Mouse (Mus musculus) macrophage (primary cell): ENCODE results near the gene Cybc1. TPM values are rescaled to one million over a fixed set of nuclear protein-coding genes. Genes with fewer than 3 reads are reported as not detected.

Source experiments
- H3K27ac ChIP-seq: fragments of 350-480 bp; formaldehyde crosslinking; 2 replicates; pipeline ENCODE4 v1.9.0; 2021
- H3K36me3 ChIP-seq: fragments of 350-480 bp; formaldehyde crosslinking; 2 replicates; pipeline ENCODE4 v1.9.0; 2021; ENCODE audit errors: inconsistent target
- H3K4me3 ChIP-seq: fragments of 350-480 bp; formaldehyde crosslinking; 2 replicates; pipeline ENCODE4 v1.9.0; 2021; ENCODE audit errors: inconsistent target
- H3K79me2 ChIP-seq: fragments of 350-480 bp; formaldehyde crosslinking; 2 replicates; pipeline ENCODE4 v1.9.0; 2021; ENCODE audit errors: inconsistent target
- WGBS: methylation state at CpG from one replicate; pipeline ENCODE4 v1.1.7; 2026; ENCODE audit warnings: inconsistent platforms; ENCODE audit not compliant: missing documents; 5-methylcytosine and 5-hydroxymethylcytosine counted together
- polyA plus RNA-seq: library from polyadenylated mRNA; stranded (reverse); fragments of 250-400 nt; gene quantifications from 3 replicates; pipeline ENCODE4 v1.2.4, GENCODE M21; 2018; ENCODE audit warnings: inconsistent platforms

The Cybc1 gene
- polyA plus RNA-seq, 1 experiment from 2014 or later, result 46.9 TPM

GRCm38 (mm10) chr11:121231628-121232291 is 2.6 kb upstream of the Cybc1 start:
- Histone ChIP-seq H3K79me2 (peaks cover 18% of the 10 kb centered on the region), H3K36me3 (peaks cover 6% of the 10 kb centered on the region), H3K27ac (no peak overlapping the region), H3K4me3 (no peak overlapping the region)
- 85% methylated on average over 4 of the region's 4 CpGs for WGBS

- 96% methylated on average over 4 of the region's 4 CpGs for WGBS
- peaks cover 12% of the 10 kb centered on the region for H3K36me3 ChIP-seq
- no peak overlapping the region for H3K4me3 ChIP-seq
- H3K27ac ChIP-seq, result no peak overlapping the region
- peaks cover 22% of the 10 kb centered on the region for H3K79me2 ChIP-seq
These were observed 2.1 kb upstream of the Cybc1 start for GRCm38 (mm10) chr11:121231191-121231590.

DNA sequence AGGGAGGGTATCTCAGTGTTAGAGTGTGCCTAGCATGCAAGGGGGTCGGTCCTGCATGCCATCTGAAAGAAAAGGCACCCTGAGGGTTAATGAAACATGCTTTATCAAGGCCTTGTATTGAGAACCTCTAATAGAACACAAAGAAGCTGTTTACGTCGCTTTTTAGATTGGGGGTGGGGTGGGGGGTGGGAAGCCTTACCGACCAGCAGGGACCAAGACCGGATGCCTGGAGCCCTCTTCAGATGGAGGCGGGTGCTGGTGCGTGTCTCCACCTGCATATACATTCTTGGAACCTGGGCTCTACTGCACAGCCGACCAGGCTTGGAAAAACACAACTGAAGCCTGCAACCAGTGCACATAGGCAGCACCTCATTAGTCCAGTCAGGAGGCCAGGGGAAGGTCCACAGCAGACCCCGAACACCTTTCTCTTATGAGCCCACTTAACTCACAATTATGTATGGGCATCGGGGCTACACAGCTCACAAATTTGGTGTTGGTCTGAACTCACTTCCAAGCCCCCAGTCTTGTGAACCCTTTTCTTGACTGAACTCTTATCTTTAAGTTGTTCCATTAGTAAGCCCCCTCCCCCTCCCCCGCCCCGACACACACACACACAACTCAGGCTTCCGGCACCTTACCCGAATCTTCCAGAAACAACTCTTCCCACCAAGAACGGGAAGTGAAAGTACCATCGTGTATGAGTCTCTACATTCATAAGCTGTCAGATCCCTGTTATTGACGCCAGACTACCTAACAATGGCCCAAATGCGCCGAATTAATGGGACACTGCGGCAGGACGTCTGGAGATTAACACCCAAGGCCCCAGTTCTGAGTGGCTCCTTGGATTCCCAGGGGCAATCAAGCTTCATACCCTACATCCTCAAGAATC is 749 bp downstream of the Cybc1 start:
- WGBS, result 3% methylated on average over 20 of the region's 21 CpGs
- Histone ChIP-seq H3K36me3 (peaks cover 39% of the 10 kb centered on the region), H3K79me2 (peaks cover 22% of the 10 kb centered on the region)

GRCm38 (mm10) chr11:121221321-121222010 is 7.7 kb downstream of the Cybc1 start:
- WGBS, result 86% methylated on average over 6 of the region's 6 CpGs
- H3K4me3 ChIP-seq, result no peak overlapping the region
- H3K36me3 ChIP-seq, result peaks cover 46% of the 10 kb centered on the region
- H3K27ac ChIP-seq, result no peak overlapping the region
- peaks cover 1% of the 10 kb centered on the region for H3K79me2 ChIP-seq

More for the DNA sequence above, 749 bp downstream of the Cybc1 start:
- Histone ChIP-seq H3K4me3 (peak overlapping the region; percentile 73), H3K27ac (peak overlapping the region; percentile 93)

GRCm38 (mm10) chr11:121220771-121221170 is 8.4 kb downstream of the Cybc1 start:
- 100% methylated on average over 5 of the region's 5 CpGs for WGBS
- H3K4me3 ChIP-seq, result no peak overlapping the region
- no peak overlapping the region for H3K27ac ChIP-seq
- no peaks in the 10 kb centered on the region for H3K79me2 ChIP-seq
- H3K36me3 ChIP-seq, result peaks cover 39% of the 10 kb centered on the region

GRCm38 (mm10) chr11:121219776-121220175 is 9.3 kb downstream of the Cybc1 start:
- H3K4me3 ChIP-seq, result no peak overlapping the region
- WGBS, result 95% methylated on average over 11 of the region's 11 CpGs
- H3K79me2 ChIP-seq, result no peaks in the 10 kb centered on the region
- no peak overlapping the region for H3K27ac ChIP-seq
- peaks cover 29% of the 10 kb centered on the region for H3K36me3 ChIP-seq

DNA sequence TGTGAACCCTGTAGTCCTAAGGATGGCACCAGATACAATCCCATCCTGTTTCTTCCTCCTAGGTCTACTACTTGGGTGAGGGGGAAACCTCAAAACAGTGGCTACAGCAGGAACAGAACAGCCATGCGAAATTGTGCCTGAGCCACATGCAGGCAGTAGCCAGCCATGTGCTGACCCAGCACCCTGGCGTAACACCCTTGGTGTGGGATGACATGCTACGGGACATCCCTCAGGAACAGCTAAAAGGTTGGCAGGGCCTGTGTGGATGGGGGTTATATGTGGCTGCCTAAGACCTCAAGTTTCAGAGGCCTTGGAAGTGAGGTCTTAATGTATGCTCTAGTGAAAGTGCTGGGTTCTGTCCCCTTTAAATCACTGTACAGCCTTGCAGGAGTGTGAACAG is 12.3 kb downstream of the Cybc1 start:
- WGBS, result 97% methylated on average over 3 of the region's 3 CpGs
- Histone ChIP-seq H3K36me3 (peaks cover 2% of the 10 kb centered on the region; the same call in 1 of the 2 replicates), H3K27ac (no peak overlapping the region), H3K79me2 (no peaks in the 10 kb centered on the region), H3K4me3 (no peak overlapping the region)

- Histone ChIP-seq H3K36me3 (no peaks in the 10 kb centered on the region; the same call in 1 of the 2 replicates), H3K27ac (no peak within 1 kb of the TSS)
These were observed 24.7 kb downstream of the Cybc1 start, which contains the start of the genes Hexdc and Ogfod3 for GRCm38 (mm10) chr11:121204161-121205006. TSS of gene Hexdc (plus strand) at chr11:121204433. TSS of gene Ogfod3 (minus strand) at chr11:121204711.

GRCm38 (mm10) chr11:121203859-121204160 is 25.3 kb downstream of the Cybc1 start:
- H3K79me2 ChIP-seq, result no peaks in the 10 kb centered on the region
- peak overlapping the region; percentile 49 for H3K4me3 ChIP-seq
- H3K27ac ChIP-seq, result no peak overlapping the region
- no peaks in the 10 kb centered on the region; the same call in 1 of the 2 replicates for H3K36me3 ChIP-seq
- 0% methylated on average over 5 of the region's 5 CpGs for WGBS

More at GRCm38 (mm10) chr11:121204161-121205006, 24.7 kb downstream of the Cybc1 start, which contains the start of the genes Hexdc and Ogfod3:
- peak within 1 kb of the TSS; percentile 49 for H3K4me3 ChIP-seq
- 0% methylated on average over 68 of the region's 70 CpGs for WGBS
- no peaks in the 10 kb centered on the region for H3K79me2 ChIP-seq

- H3K27ac ChIP-seq, result no peak overlapping the region
- WGBS, result 85% methylated on average over 10 of the region's 11 CpGs
- no peak overlapping the region for H3K4me3 ChIP-seq
- H3K79me2 ChIP-seq, result no peaks in the 10 kb centered on the region
- H3K36me3 ChIP-seq, result no peaks in the 10 kb centered on the region
These were observed 27.5 kb downstream of the Cybc1 start for GRCm38 (mm10) chr11:121201436-121202198.

DNA sequence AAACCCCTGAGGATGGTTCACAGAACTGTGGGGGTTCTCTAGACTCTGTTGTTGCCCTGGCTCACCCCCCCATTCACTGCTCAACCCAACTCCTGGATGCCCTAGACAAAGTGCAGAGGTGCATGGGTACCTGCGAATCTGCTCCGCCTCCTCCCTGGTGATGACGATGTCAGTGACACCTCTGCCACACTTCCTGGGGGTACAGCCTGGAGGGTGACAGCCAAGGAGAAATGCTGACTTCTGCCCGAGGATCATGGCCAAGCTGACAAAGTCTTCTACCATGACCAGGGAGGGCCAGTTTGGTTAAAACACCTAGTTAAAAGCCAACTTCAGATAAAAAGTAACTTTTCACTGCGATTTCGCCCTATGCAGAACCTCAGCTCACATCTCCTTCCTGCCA is 28.3 kb downstream of the Cybc1 start:
- Histone ChIP-seq H3K4me3 (no peak overlapping the region), H3K79me2 (no peaks in the 10 kb centered on the region), H3K27ac (no peak overlapping the region), H3K36me3 (no peaks in the 10 kb centered on the region)
- WGBS, result 96% methylated on average over 6 of the region's 6 CpGs

- Histone ChIP-seq H3K79me2 (no peaks in the 10 kb centered on the region), H3K27ac (no peak overlapping the region), H3K36me3 (no peaks in the 10 kb centered on the region), H3K4me3 (no peak overlapping the region)
- 89% methylated on average over 4 of the region's 4 CpGs for WGBS
These were observed 29.3 kb downstream of the Cybc1 start for GRCm38 (mm10) chr11:121199851-121200250.

DNA sequence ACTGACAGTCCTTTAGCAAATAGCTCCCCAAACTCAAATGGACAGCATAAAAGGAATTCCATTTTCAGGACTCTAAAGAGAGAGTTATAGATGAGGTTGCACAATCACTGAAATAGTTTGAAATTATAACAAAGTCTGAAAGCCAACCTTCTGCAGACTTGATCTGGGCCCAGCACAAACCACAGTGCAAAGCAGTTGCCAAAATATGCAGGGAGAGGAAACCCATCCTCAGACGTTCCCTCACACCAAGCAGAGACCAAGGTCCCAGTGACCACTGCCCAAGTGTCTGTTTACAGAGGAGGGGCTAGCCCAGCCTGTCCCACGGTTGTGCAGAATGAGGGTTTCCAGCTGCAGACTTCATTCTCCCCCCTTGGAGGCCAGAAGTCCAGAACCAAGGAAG is 30.5 kb downstream of the Cybc1 start:
- H3K4me3 ChIP-seq, result no peak overlapping the region
- WGBS, result 68% methylated on average over 2 of the region's 2 CpGs
- H3K79me2 ChIP-seq, result no peaks in the 10 kb centered on the region
- H3K27ac ChIP-seq, result no peak overlapping the region
- H3K36me3 ChIP-seq, result no peaks in the 10 kb centered on the region
